Comparison of ENCODE assay signal across 20 mouse cellular contexts in genomic region chr7:17009326-17010009, GRCm38 (mm10). TPM values are rescaled to one million over a fixed set of nuclear protein-coding genes. Genes with fewer than 3 reads are reported as not detected.
DNase-seq lines count a peak whose midpoint lies in the region; ATAC-seq and TF ChIP-seq lines count a peak whose summit lies in the region.
"Had no signal": no experiment of that assay in that cellular context is flagged by ENCODE, and none has a peak within 500 bp of the region (broad histone marks: within the 10 kb centered on the region; RNA-seq: fewer than 3 reads in every experiment).

No protein-coding gene starts in this region.

- 93% methylated on average over 16 of the region's 16 CpGs for WGBS in hindbrain, postnatal 0 days
- 95% methylated on average over 16 of the region's 16 CpGs for WGBS in hindbrain, embryonic 13.5 days
- 94% methylated on average over 16 of the region's 16 CpGs for WGBS in midbrain, embryonic 15.5 days

- H3K4me3 ChIP-seq in hindbrain, postnatal 0 days (ENCODE audit: low read length), result no peak overlapping the region
- no peak overlapping the region for H3K4me3 ChIP-seq in hindbrain, embryonic 13.5 days
- no peak overlapping the region for H3K4me3 ChIP-seq in cortical plate, adult 2 months (ENCODE audit: insufficient read depth, low read length)
- H3K4me3 ChIP-seq in midbrain, embryonic 15.5 days, result no peak overlapping the region
- H3K4me3 ChIP-seq: erythroblast, embryonic 14.5 days; heart, embryonic 13.5 days had no signal

- no peak overlapping the region for H3K9ac ChIP-seq in hindbrain, postnatal 0 days (replicated peaks; ENCODE audit: low read length)
- no peak overlapping the region for H3K9ac ChIP-seq in hindbrain, embryonic 13.5 days
- no peak overlapping the region for H3K9ac ChIP-seq in midbrain, embryonic 15.5 days
- H3K9ac ChIP-seq: heart, embryonic 13.5 days; lung, embryonic 14.5 days had no signal

- no peak for TF ChIP-seq CTCF in hindbrain, postnatal 0 days (IDR thresholded peaks at IDR 0.05; ENCODE audit: low read depth)
- TF ChIP-seq CTCF in cortical plate, adult 2 months (IDR thresholded peaks at IDR 0.05; ENCODE audit: extremely low read depth, insufficient read depth, low read length), result no peak

- DNase-seq in hindbrain, postnatal 0 days (ENCODE audit: low spot score), result no peak
- DNase-seq in thymus, adult 18-20 months, result peak; percentile 53 to 62
- no peak for DNase-seq in kidney, adult 8-10 months
- no peak for DNase-seq in right cerebral cortex, adult 18-20 months
- DNase-seq: B cell, adult 2 months; cerebellum, postnatal 10 days; gastrocnemius, postnatal 36 days; heart, postnatal 36 days; kidney, adult 9 months; left cerebral cortex, postnatal 4 days; lung, embryonic 14.5 days; right cerebral cortex, postnatal 25 days had no signal

- H3K27me3 ChIP-seq in hindbrain, postnatal 0 days (ENCODE audit: insufficient read depth, low read length), result no peaks in the 10 kb centered on the region
- H3K27me3 ChIP-seq in hindbrain, embryonic 13.5 days, result no peaks in the 10 kb centered on the region
- H3K27me3 ChIP-seq in midbrain, embryonic 15.5 days (replicated peaks), result no peaks in the 10 kb centered on the region
- H3K27me3 ChIP-seq: heart, embryonic 13.5 days had no signal

- peaks cover 71% of the 10 kb centered on the region for H3K36me3 ChIP-seq in hindbrain, postnatal 0 days (ENCODE audit: insufficient read depth, low read length)
- peaks cover 100% of the 10 kb centered on the region for H3K36me3 ChIP-seq in hindbrain, embryonic 13.5 days
- H3K36me3 ChIP-seq in midbrain, embryonic 15.5 days (replicated peaks), result peaks cover 74% of the 10 kb centered on the region

- H3K4me2 ChIP-seq in hindbrain, postnatal 0 days (ENCODE audit: low read depth, low read length), result no peak overlapping the region
- no peak overlapping the region for H3K4me2 ChIP-seq in hindbrain, embryonic 13.5 days
- no peak overlapping the region for H3K4me2 ChIP-seq in midbrain, embryonic 15.5 days
- H3K4me2 ChIP-seq: heart, embryonic 13.5 days; lung, embryonic 14.5 days had no signal

- ATAC-seq in hindbrain, postnatal 0 days, result no peak
- ATAC-seq in hindbrain, embryonic 13.5 days (ENCODE audit: low FRiP score), result no peak
- ATAC-seq in midbrain, embryonic 15.5 days (replicated peaks), result no peak
- ATAC-seq: forebrain, embryonic 14.5 days; midbrain, embryonic 16.5 days had no signal

- no peaks in the 10 kb centered on the region for H3K4me1 ChIP-seq in hindbrain, postnatal 0 days (ENCODE audit: insufficient read depth, low read length)
- H3K4me1 ChIP-seq in hindbrain, embryonic 13.5 days (replicated peaks), result no peaks in the 10 kb centered on the region
- peaks cover 5% of the 10 kb centered on the region; the same call in 1 of the 2 replicates for H3K4me1 ChIP-seq in cortical plate, adult 2 months (ENCODE audit: control insufficient read depth, insufficient read depth, low read length)
- no peaks in the 10 kb centered on the region for H3K4me1 ChIP-seq in midbrain, embryonic 15.5 days
- H3K4me1 ChIP-seq: heart, embryonic 13.5 days had no signal

- no peak for TF ChIP-seq POLR2A in cortical plate, adult 2 months (IDR thresholded peaks at IDR 0.05; ENCODE audit: extremely low read depth, insufficient read depth, low read length)

- no peaks in the 10 kb centered on the region for H3K9me3 ChIP-seq in hindbrain, postnatal 0 days (ENCODE audit: low read length)
- no peaks in the 10 kb centered on the region for H3K9me3 ChIP-seq in hindbrain, embryonic 13.5 days
- no peaks in the 10 kb centered on the region for H3K9me3 ChIP-seq in midbrain, embryonic 15.5 days
- H3K9me3 ChIP-seq: heart, embryonic 13.5 days had no signal

- H3K27ac ChIP-seq in hindbrain, postnatal 0 days, result peak overlapping the region; percentile 26; the same call in 1 of the 2 replicates
- no peak overlapping the region for H3K27ac ChIP-seq in hindbrain, embryonic 13.5 days
- peak overlapping the region; percentile 18; the same call in 1 of the 2 replicates for H3K27ac ChIP-seq in cortical plate, adult 2 months (ENCODE audit: insufficient read depth, low read length)
- H3K27ac ChIP-seq in midbrain, embryonic 15.5 days, result no peak overlapping the region
- H3K27ac ChIP-seq: heart, embryonic 13.5 days had no signal

RNA-seq across cellular contexts. Expression of gene Ccdc8, which starts 17.0 kb away (rescaled TPM):
- 6.0 and 7.1 TPM in 2 replicates for total RNA-seq in hindbrain, postnatal 0 days (2014; rRNA removed)
- polyA plus RNA-seq in hindbrain, postnatal 0 days (2015; fragmentation: Nextera tagmentation; extraction: Ambion mirVana), result 3.0 and 3.6 TPM in 2 replicates
- 5.5 and 5.9 TPM in 2 replicates for polyA plus RNA-seq in hindbrain, embryonic 13.5 days (2015; fragmentation: Nextera tagmentation; extraction: Ambion mirVana)
- 1.8 and 1.9 TPM in 2 replicates for polyA plus RNA-seq in cortical plate, adult 2 months (2012; rRNA removed)
- 6.4 and 6.8 TPM in 2 replicates for polyA plus RNA-seq in midbrain, embryonic 15.5 days (2015; fragmentation: Nextera tagmentation; extraction: Ambion mirVana)

RNA-seq across cellular contexts. Expression of gene Ppp5c, which starts 18.3 kb away (rescaled TPM):
- 68.9 and 86.0 TPM in 2 replicates for total RNA-seq in hindbrain, postnatal 0 days (2014; rRNA removed)
- polyA plus RNA-seq in hindbrain, postnatal 0 days (2015; fragmentation: Nextera tagmentation; extraction: Ambion mirVana), result 140 and 143 TPM in 2 replicates
- polyA plus RNA-seq in hindbrain, embryonic 13.5 days (2015; fragmentation: Nextera tagmentation; extraction: Ambion mirVana), result 109 and 115 TPM in 2 replicates
- polyA plus RNA-seq in cortical plate, adult 2 months (2012; rRNA removed), result 263 and 268 TPM in 2 replicates
- polyA plus RNA-seq in midbrain, embryonic 15.5 days (2015; fragmentation: Nextera tagmentation; extraction: Ambion mirVana), result 124 and 127 TPM in 2 replicates

RNA-seq across cellular contexts. Expression of gene Gm42372, which starts 26.6 kb away (rescaled TPM):
- total RNA-seq in hindbrain, postnatal 0 days (2014; rRNA removed), result 36.9 and 41.7 TPM in 2 replicates
- 8.2 and 8.9 TPM in 2 replicates for polyA plus RNA-seq in hindbrain, postnatal 0 days (2015; fragmentation: Nextera tagmentation; extraction: Ambion mirVana)
- polyA plus RNA-seq in hindbrain, embryonic 13.5 days (2015; fragmentation: Nextera tagmentation; extraction: Ambion mirVana), result 3.7 and 4.4 TPM in 2 replicates
- 38.9 and 42.5 TPM in 2 replicates for polyA plus RNA-seq in cortical plate, adult 2 months (2012; rRNA removed)
- 6.8 and 7.1 TPM in 2 replicates for polyA plus RNA-seq in midbrain, embryonic 15.5 days (2015; fragmentation: Nextera tagmentation; extraction: Ambion mirVana)
- total RNA-seq: gastrocnemius, postnatal 36 days; heart, postnatal 36 days; liver, adult 2 months had no signal
- polyA plus RNA-seq: erythroblast, embryonic 14.5 days; liver, adult 2 months had no signal

RNA-seq across cellular contexts. Expression of gene Pnmal1, which starts 50.0 kb away (rescaled TPM):
- 22.7 and 24.3 TPM in 2 replicates for total RNA-seq in hindbrain, postnatal 0 days (2014; rRNA removed)
- 40.9 and 41.2 TPM in 2 replicates for polyA plus RNA-seq in hindbrain, postnatal 0 days (2015; fragmentation: Nextera tagmentation; extraction: Ambion mirVana)
- 42.0 and 44.5 TPM in 2 replicates for polyA plus RNA-seq in hindbrain, embryonic 13.5 days (2015; fragmentation: Nextera tagmentation; extraction: Ambion mirVana)
- 60.2 and 64.8 TPM in 2 replicates for polyA plus RNA-seq in cortical plate, adult 2 months (2012; rRNA removed)
- polyA plus RNA-seq in midbrain, embryonic 15.5 days (2015; fragmentation: Nextera tagmentation; extraction: Ambion mirVana), result 74.5 and 76.1 TPM in 2 replicates
- total RNA-seq: gastrocnemius, postnatal 36 days; heart, postnatal 36 days; liver, adult 2 months had no signal
- polyA plus RNA-seq: erythroblast, embryonic 14.5 days; liver, adult 2 months had no signal

RNA-seq across cellular contexts. Expression of gene Hif3a, which starts 52.8 kb away (rescaled TPM):
- total RNA-seq in hindbrain, postnatal 0 days (2014; rRNA removed), result 5.7 and 22.1 TPM in 2 replicates
- polyA plus RNA-seq in hindbrain, postnatal 0 days (2015; fragmentation: Nextera tagmentation; extraction: Ambion mirVana), result 2.5 and 3.4 TPM in 2 replicates
- 2.8 and 2.9 TPM in 2 replicates for polyA plus RNA-seq in hindbrain, embryonic 13.5 days (2015; fragmentation: Nextera tagmentation; extraction: Ambion mirVana)
- 3.3 and 4.0 TPM in 2 replicates for polyA plus RNA-seq in cortical plate, adult 2 months (2012; rRNA removed)
- 4.7 and 5.2 TPM in 2 replicates for polyA plus RNA-seq in midbrain, embryonic 15.5 days (2015; fragmentation: Nextera tagmentation; extraction: Ambion mirVana)

Comparison
In these comparisons a context has a peak if more than half of its experiments do, and no peak if none do; other contexts are left out.
1. H3K27ac ChIP-seq: peak in hindbrain, postnatal 0 days (single experiment) and cortical plate, adult 2 months (single experiment); none in hindbrain, embryonic 13.5 days (single experiment) and midbrain, embryonic 15.5 days (single experiment).
2. DNase-seq: peak in thymus, adult 18-20 months (2 of 2); none in hindbrain, postnatal 0 days (single experiment), kidney, adult 8-10 months (0 of 2) and right cerebral cortex, adult 18-20 months (single experiment).